Comparison of ENCODE assay signal across 21 mouse cellular contexts in the genomic region with DNA sequence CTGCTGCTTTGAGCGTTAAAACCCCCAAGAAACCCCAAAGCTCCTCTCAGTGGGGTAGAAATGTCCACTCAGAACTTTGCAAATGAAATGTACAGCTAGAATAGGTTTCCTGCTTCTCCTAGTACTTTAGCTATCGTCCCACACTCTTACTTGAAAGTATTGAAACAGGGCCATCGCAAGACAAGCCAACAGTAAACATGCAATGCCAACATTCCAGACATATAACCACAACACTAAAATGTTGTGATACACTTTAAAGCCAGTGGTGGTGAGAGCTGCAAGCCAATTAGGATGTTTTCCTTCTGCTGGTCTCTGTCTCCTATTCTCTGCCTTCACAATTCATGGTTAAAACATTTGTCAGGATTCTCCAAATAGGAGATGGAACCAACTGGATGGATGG.
DNase-seq lines count a peak whose midpoint lies in the region; ATAC-seq and TF ChIP-seq lines count a peak whose summit lies in the region.
"Had no signal": no experiment of that assay in that cellular context is flagged by ENCODE, and none has a peak within 500 bp of the region (broad histone marks: within the 10 kb centered on the region; RNA-seq: fewer than 3 reads in every experiment).

No protein-coding gene starts in this region.

- no peak overlapping the region for H3K27ac ChIP-seq in lung, embryonic 14.5 days (ENCODE audit: low read depth)
- no peak overlapping the region; the same call in 1 of the 2 replicates for H3K27ac ChIP-seq in lung, embryonic 16.5 days (ENCODE audit: low read length)
- H3K27ac ChIP-seq: embryonic facial prominence, embryonic 13.5 days; embryonic facial prominence, embryonic 15.5 days; forebrain, embryonic 10.5 days; forebrain, embryonic 12.5 days had no signal

- H3K4me2 ChIP-seq in lung, embryonic 14.5 days: no peak overlapping the region
- H3K4me2 ChIP-seq in lung, embryonic 16.5 days (ENCODE audit: low read depth, low read length): no peak overlapping the region
- H3K4me2 ChIP-seq: embryonic facial prominence, embryonic 13.5 days; embryonic facial prominence, embryonic 15.5 days; forebrain, embryonic 12.5 days had no signal

- no peaks in the 10 kb centered on the region for H3K9me3 ChIP-seq in lung, embryonic 14.5 days (ENCODE audit: low read depth, low read length)
- H3K9me3 ChIP-seq in lung, embryonic 16.5 days (ENCODE audit: control insufficient read depth, low read length): no peaks in the 10 kb centered on the region
- H3K9me3 ChIP-seq: embryonic facial prominence, embryonic 13.5 days; embryonic facial prominence, embryonic 15.5 days; forebrain, embryonic 10.5 days; forebrain, embryonic 12.5 days had no signal

- no peak for TF ChIP-seq CTCF in lung, embryonic 14.5 days (IDR thresholded peaks at IDR 0.05; ENCODE audit: low read depth)

- no peak overlapping the region for H3K4me3 ChIP-seq in lung, embryonic 14.5 days (ENCODE audit: low read depth, low read length)
- no peak overlapping the region for H3K4me3 ChIP-seq in lung, embryonic 16.5 days (ENCODE audit: low read length)
- H3K4me3 ChIP-seq: embryonic facial prominence, embryonic 13.5 days; embryonic facial prominence, embryonic 15.5 days; erythroblast, embryonic 14.5 days; forebrain, embryonic 10.5 days; forebrain, embryonic 12.5 days had no signal

- DNase-seq in lung, embryonic 14.5 days: peak; percentile 32
- DNase-seq in lung, postnatal 10 days: no peak
- no peak for DNase-seq in lung, postnatal 4 days
- DNase-seq: adrenal gland, adult 2 months; adrenal gland, postnatal 10 days; adrenal gland, postnatal 25 days; cerebellum, adult 11 months; cerebellum, adult 18-20 months; cerebellum, adult 8-10 months; cerebellum, adult 9-11 months; cerebellum, postnatal 14 days; cerebellum, postnatal 36 days; embryo, embryonic 11 days had no signal

- whole genome bisulfite sequencing in lung, embryonic 14.5 days: 64% methylated on average over 3 of the region's 3 CpGs
- WGBS in lung, embryonic 16.5 days: 48% methylated on average over 3 of the region's 3 CpGs

- no peak overlapping the region for H3K9ac ChIP-seq in lung, embryonic 14.5 days
- H3K9ac ChIP-seq in lung, embryonic 16.5 days (ENCODE audit: low read length): no peak overlapping the region
- H3K9ac ChIP-seq: embryonic facial prominence, embryonic 13.5 days; embryonic facial prominence, embryonic 15.5 days; forebrain, embryonic 12.5 days had no signal

- no peaks in the 10 kb centered on the region for H3K36me3 ChIP-seq in lung, embryonic 14.5 days (ENCODE audit: insufficient read depth)
- H3K36me3 ChIP-seq in lung, embryonic 16.5 days (ENCODE audit: control insufficient read depth, insufficient read depth, low read length): no peaks in the 10 kb centered on the region
- H3K36me3 ChIP-seq: embryonic facial prominence, embryonic 13.5 days; embryonic facial prominence, embryonic 15.5 days; forebrain, embryonic 10.5 days; forebrain, embryonic 12.5 days had no signal

- H3K4me1 ChIP-seq in lung, embryonic 14.5 days (ENCODE audit: insufficient read depth): peaks cover 8% of the 10 kb centered on the region; the same call in 1 of the 2 replicates
- peaks cover 3% of the 10 kb centered on the region; the same call in 1 of the 2 replicates for H3K4me1 ChIP-seq in lung, embryonic 16.5 days (replicated peaks; ENCODE audit: control insufficient read depth, insufficient read depth, low read length)
- H3K4me1 ChIP-seq: embryonic facial prominence, embryonic 15.5 days; forebrain, embryonic 10.5 days; forebrain, embryonic 12.5 days had no signal

- no peaks in the 10 kb centered on the region for H3K27me3 ChIP-seq in lung, embryonic 14.5 days (ENCODE audit: insufficient read depth, low read length)
- H3K27me3 ChIP-seq in lung, embryonic 16.5 days (ENCODE audit: control insufficient read depth, insufficient read depth, low read depth, low read length): no peaks in the 10 kb centered on the region
- H3K27me3 ChIP-seq: embryonic facial prominence, embryonic 13.5 days; embryonic facial prominence, embryonic 15.5 days; forebrain, embryonic 12.5 days had no signal

- no peak for ATAC-seq in lung, embryonic 14.5 days (ENCODE audit: insufficient read depth)
- peak; percentile 44; the same call in 1 of the 2 replicates for ATAC-seq in lung, embryonic 16.5 days (ENCODE audit: low read depth)
- ATAC-seq: forebrain, embryonic 14.5 days; forebrain, embryonic 16.5 days had no signal
